Mouse (Mus musculus) liver, adult (tissue): ENCODE measurements around the gene Asic3.

Source experiments
- GATA4 ChIP-seq: IDR thresholded peaks from 2 replicates; pipeline ENCODE4 v1.6.1; 2014; ENCODE audit warnings: mild to moderate bottlenecking, low read length; ENCODE audit not compliant: insufficient replicate concordance

The Asic3 gene

DNA sequence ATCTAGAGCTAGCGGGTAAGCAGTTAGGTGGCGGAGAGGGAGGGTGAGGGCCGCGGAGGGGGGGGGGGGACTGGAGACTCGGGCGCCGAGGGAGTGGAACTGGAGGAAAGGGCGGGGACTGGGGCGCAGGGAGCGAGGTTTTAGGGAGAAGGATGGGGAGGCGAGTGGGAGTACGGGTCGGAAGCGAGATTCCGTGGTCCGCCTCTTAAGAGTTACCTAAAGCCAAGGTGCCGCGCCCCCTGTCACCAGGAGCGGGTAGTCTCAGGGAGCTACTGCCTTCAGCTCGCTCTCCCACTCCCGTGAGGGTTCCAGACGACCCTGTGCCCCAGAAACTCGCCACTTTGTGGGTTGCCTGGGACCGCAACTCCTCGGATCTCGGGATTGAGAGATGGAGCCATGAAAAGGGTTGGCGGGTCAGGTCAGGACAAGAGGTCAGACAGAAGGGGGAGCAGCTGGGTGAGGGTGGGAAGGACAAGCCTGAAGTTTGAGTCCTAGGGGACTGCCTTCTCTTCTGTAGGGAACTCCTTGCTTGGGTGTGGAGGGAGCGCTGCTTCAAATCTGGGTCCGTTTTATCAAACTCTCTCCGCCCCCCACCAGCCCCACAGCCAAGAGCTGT, 12.3 kb downstream of the Asic3 start:
- no peak for TF ChIP-seq GATA4

DNA sequence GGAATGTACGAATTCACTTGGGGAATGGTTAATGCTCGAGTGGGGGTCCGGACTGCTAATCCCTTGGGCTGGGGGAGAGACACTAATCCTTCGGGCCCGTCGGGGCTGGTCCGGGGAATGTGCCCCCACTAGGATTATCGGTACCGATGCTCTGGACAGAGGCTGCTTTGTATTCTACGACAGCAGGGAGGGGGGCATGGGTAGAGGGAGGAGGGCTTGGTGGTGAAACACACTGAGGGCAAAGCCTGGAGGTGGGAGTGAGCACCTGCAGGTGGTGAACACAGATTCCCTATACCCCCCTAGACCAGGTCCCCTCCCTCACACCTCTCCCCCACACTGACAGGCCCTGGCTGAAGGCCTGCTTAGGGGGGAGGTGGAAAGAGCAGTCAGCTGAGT, 12.8 kb downstream of the Asic3 start:
- no peak for TF ChIP-seq GATA4

DNA sequence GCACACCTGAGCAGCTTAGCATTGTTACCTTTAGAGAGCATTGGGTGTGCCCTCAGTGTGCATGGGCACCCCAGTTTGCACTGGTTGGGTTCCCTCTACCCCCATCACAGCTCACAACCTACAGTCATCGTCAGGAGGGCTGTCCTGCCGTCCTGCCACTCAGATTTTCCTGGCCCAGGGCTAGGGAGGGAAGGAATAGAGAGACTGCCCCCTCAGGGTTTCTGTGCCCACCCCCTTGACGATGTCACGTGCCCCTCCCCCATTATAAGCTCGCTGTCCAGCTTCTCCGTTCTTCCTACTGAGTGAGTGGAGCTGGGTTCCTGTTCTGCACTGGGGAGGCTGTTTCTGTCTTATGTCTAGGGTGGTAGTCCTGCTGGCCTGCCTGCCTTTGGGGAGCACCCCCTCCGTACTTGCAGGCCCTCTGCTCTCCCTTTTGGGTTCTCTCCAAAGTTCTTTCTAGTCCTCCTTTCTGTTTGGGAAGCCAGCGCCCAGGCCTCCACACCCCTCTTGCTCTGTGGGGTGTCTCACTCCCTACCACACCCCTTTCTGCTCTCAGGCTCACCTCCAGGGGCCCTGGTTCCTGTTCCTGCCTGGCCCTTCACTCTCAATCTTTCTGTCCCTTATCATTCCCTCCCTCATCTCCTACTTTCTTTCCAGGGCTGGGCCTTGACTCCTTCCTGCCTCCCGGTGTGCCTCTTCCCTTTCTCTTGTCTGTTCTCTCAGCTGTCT, 13.5 kb downstream of the Asic3 start:
- TF ChIP-seq GATA4 = no peak

DNA sequence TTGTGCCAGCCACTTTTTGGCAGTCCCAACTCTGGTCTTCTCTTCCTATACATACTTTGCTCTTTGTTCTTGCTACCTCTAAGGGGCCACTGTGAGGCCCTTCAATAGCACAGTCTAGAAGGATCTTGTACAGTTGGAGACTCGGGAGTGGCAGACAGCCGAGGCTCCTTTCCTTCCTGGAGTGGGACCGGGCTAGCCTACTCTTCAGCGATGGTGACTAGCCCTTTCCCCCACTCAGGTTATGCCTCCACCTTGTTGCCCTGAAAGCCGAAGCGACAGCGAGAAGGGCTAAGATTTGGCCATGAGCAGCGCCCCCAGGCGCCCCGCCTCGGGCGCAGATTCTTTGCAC, 14.1 kb downstream of the Asic3 start:
- TF ChIP-seq GATA4 = no peak

DNA sequence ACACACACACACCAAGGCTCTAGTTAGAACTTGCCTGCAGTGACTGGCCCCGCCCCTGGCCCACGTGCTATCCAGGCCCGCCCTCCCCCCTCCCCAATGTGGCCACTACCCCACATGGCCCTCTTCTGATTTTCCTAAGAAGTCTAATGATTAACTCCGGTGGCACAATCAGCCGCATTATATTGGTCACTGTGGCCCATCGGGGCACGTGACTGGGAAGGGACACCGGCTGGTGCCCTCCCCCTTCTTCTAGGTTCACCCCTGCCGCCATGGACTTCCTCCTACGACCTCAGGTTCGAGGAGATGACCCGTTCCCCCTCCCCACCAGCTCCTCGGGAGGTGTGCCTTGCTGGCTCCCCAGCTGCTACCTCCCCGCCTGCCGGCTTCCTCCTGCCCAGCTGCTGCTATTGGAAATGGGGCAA, 14.8 kb downstream of the Asic3 start:
- no peak for TF ChIP-seq GATA4

DNA sequence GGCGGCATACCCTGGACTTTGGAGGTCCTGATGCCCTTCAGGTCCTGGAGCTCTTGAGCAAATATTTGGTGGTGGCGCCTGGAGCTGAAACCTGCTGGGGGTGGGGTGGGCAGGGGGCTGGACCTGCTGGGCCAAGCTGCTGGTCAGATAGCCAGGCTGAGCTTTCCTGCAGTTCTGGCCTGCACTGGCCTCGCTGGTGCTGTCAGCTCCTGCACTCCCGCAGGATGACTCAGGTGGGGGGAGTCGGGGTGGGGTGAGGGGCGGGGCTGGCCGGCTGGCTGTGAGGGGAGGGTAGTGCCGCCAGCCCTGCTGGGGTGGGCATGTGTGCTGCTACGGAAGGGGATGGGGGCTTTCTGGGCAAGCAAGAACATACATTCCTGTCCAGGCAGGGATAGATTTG, 15.4 kb downstream of the Asic3 start:
- no peak for TF ChIP-seq GATA4

DNA sequence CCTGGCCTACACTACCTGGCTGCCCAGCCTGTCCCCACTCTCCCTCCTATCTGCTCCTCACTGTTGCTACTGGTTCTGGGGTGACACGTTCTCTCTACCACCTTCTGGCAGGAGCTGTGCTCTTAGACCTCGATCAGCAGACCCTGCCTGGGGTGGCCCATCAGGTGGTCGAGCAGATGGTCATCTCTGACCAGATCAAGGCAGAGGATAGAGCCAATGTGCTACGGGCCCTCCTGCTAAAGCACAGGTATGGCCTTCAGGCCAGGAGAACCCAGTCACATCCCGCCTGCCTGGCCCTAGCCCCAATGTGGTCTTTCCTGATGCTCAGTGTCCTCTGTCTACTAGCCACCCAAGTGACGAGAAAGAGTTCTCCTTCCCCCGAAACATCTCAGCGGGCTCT, 20.8 kb downstream of the Asic3 start:
- no peak for TF ChIP-seq GATA4

DNA sequence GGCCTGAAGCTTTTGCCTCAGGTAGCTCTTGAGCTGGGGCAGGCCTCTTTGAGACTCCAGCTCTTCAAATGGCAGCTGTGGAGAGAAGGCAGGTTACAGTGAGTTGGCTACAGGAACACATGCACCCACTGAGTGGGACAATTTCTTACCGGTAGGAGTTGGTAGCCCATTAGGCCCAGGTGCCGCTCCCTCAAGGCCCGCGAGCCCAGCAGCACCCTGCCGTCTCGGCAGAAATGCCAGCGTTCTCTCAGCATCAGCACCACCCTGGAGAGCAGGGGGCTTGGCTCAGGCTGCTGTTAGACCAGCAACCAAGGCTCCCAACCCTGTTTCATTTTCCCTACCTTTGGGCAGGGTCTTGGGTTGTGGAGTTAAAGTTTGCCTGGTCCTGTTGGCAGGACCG, 28.0 kb downstream of the Asic3 start:
- no peak for TF ChIP-seq GATA4

DNA sequence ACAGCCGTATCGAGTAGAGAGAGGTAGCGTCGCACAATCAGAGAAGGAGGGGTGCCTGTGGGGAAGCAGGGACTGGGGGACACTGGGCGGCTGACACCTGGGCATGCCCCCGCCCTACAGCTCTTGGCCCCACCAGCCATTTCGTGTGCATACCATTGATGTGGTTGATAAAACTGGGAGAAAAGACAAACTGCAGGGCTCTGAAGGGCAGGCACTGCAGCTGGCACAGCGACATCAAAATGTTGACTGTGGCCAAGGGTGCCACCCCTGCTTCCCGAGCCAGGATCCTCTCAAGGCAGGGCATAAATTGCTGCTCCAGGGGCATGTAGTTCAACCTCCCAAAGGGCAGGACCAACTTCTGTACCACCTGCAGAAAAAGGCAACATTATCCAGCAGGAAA, 28.8 kb downstream of the Asic3 start:
- TF ChIP-seq GATA4 = no peak

DNA sequence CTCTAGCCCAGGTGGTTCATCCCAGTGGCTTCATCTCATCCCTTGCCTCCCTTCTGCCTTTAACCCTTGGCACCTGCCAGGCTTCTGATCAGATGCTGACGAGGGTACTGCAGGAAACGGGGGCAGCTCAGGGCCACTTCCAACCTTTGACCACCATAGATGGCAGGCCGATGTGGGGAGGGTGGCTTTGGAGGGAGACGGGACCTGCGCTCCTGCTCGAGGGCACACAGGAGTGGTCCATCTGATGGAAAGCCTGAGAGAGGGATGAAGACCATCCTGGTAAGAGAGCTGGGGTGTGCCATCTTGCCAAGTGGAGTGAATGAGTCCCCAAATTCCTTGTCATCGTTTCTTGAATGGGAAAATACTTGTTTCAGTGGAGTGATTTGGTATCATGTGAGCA, 30.0 kb downstream of the Asic3 start:
- TF ChIP-seq GATA4 = no peak

DNA sequence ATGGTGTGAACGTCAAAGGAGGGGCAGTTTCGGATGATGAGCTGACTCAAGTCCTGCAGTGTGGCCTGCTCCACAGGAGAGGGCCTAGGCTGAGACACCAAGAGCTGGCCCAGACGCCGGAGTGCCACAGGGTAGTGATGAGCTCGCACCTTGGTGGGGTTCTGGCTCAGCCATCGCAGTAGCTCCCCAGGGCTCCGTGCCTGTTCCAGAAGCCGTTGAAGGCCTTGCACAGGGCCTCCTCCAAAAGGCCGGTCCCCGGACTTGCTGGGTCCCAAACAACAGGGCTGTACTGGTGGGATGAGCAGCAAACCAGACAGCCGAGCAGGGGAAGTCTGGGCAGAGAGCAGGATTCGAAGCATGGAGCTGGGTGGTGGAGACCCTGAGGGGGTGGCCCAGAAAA, 30.7 kb downstream of the Asic3 start:
- no peak for TF ChIP-seq GATA4

DNA sequence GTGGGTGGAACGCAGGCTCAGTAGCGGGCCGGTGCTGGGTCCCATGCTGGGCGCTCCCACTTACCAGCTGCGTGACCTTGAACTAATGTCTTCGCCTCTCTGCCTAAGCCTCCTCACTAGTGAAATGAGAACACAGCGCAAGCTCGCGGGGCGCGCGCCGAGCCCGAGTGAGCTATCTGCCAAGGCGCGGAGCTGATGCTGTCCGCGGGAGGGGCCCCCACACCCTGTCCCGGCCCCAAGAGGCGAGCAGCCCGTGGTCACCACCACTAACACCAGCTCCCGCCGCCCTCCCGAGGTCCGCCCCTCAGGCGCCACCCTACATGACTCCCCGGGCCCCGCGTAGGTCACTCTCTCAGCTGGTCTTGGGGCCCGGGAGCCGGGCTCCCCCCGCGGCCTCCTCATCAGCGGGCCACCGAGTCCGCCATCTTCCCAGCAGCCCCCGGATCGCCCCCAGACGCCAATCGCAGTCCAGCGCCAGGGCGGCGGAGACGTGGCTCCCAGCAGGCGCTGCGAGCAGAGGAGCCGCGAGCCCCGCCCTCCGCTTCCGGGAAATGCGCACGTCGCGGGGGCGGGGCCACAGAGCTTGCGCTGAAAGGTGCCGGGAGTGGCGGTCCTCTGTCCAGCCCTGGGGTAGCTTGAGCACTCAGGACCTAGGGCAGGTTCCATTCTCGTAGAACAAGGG, 31.7 kb downstream of the Asic3 start, which contains the start of gene Fastk:
TSS of gene Fastk (minus strand) at position 542 of the 682 bp plus-strand sequence.
- TF ChIP-seq GATA4 = peak; percentile 25; the same call in 1 of the 2 replicates

DNA sequence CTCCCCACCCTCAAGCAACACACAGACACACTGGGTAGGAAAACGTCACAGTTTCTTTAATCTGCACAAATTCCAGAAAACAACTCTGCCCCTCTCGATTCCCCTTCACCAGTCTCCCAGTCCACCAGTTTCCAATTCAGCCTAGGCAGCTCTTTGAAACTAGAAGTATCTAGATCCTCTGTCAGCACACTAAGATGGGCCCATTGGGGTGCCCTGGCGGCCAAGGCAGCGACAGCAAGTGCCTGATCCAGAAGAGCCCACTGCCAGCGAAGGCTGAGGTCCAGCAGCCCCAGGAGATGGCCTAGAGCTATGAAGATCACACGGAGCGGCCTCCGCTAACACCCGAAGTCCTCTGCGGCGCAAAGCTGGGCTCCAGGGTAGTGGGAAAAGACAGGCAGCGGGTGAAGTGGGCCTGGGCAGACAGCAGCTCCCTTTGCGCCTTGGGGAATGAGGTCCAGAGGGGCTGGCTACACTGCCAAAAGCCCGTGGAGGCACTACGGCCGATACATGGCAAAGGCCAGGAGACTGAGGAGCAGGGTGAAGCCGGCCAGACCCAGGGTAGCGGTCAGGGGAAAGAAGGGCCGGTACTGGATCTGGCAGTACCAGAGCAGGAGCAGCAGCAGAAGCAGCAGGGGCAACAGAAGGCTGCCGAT, 32.4 kb downstream of the Asic3 start:
- no peak for TF ChIP-seq GATA4

DNA sequence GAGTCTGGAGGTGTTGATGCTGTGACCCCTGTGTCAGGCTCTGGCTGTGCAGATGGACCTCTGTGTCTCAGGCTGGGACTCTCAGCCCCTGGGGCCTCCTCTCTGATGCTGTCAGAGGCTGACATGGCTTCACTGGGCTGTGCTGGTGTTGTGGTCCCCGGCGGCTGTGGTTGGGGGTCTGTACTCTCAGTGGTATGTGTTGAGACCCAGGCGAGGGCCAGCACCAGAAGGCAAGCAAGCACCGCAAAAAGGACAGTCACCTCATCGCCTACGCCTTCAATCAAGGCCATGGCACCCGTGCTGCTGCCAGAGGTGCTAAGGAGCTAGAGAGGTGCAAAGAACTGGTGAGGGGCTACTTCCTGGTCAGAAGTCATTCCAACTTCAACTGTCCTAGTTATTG, 33.4 kb downstream of the Asic3 start:
- TF ChIP-seq GATA4 = no peak

DNA sequence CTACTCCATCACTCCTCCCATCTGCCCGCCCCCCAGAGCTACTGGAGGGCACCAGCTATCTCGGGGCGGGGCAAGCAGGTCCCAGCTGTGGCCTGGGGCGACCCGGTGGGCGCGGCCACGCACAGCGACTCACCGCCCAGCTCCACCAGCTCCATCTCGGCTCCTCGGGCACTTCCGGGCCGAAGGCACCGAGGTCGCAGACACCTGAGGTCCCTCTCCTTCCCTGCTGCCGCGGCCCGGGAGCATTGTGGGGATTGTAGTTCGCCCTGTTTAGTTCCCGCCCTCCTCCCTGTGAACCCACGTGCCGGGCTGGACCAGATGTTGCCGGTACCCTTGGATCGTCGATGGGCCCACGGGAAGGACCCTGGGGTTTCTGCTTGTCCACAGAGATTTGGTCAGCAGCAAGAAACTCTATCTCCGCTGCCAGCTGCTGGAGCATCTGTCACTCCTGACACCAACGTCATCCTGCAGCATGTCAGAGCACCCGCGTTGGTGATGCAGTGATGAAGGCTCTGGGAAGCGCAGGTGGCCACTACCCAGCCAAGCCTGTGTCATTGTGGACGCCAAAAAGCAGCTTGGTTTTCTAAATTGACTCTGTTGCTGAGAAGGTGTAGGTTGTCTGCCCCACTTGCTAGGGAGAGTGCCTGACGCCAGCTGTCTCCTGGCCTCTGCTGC, 34.6 kb downstream of the Asic3 start, which contains the start of gene Tmub1:
TSS of gene Tmub1 (minus strand) at position 231 of the 675 bp plus-strand sequence.
- peak; percentile 70; the same call in 1 of the 2 replicates for TF ChIP-seq GATA4
